Mouse (Mus musculus) urinary bladder, postnatal 14 days (tissue): Measurements from ENCODE around the gene Mvb12b.
"Not testable (repeated sequence)": the region's sequence is repeated elsewhere in the genome, so short reads cannot be mapped to it uniquely, and the experiment has no call there.

Source experiments
- DNase-seq: peaks from one replicate; pipeline ENCODE4 v3.0.0; 2021; ENCODE audit warnings: low spot score

Mvb12b gene

GRCm38 (mm10) chr2:33887328-33888099 is at the start of gene Mvb12b:
TSS of gene Mvb12b (minus strand) at chr2:33887946.
- DNase-seq = peak; percentile 49

DNA sequence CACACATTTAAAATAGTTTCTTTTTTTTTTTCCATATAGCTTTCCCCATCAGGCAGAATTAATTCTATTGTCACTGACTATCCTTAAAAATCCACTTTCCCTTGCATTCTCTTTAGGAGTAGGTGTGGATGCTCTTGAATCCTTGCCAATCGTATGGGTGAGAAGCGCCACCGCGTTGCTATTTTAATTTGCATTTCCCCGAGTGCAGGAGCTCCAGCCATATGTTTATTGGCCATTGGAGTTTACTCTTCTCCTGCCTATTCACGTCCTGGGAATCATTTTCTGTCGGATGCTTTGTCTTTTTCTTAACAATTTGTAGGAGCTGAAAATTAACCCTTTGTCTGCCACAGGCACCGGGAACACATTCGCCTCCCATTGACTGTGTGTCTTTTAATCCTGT is 48.0 kb upstream of the Mvb12b start:
- no peak for DNase-seq

DNA sequence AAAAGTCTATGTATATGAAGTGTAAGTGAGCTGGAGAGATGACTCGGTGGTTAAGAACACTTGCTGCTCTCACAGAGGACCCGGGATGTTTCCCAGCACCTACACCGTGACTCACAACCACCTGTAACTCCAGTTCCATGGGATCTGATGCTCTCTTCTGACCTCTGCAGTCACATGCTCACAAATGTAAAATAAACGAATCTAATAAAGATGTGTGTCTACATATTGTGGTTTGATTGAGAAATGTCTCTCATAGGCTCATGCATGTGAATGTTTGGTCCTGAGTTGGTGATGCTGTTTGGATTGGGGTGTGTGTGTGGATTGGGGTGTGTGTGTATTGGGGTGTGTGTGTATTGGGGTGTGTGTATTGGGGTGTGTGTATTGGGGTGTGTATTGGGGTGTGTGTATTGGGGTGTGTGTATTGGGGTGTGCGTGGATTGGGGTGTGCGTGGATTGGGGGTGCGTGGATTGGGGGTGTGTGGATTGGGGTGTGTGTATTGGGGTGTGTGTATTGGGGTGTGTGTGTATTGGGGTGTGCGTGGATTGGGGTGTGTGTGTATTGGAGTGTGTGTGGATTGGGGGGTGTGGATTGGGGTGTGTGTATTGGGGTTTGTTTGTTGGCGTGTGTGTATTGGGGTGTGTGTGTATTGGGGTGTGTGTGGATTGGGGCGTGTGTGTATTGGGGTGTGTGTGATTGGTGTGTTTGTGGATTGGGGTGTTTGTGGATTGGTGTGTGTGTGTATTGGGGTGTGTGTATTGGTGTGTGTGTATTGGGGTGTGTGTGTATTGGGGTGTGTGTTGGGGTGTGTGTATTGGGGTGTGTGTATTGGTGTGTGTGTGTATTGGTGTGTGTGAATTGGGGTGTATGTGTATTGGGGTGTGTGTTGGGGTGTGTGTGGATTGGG is 46.1 kb upstream of the Mvb12b start:
- DNase-seq = no peak

GRCm38 (mm10) chr2:33931161-33931560 is 43.4 kb upstream of the Mvb12b start:
- DNase-seq = no peak

DNA sequence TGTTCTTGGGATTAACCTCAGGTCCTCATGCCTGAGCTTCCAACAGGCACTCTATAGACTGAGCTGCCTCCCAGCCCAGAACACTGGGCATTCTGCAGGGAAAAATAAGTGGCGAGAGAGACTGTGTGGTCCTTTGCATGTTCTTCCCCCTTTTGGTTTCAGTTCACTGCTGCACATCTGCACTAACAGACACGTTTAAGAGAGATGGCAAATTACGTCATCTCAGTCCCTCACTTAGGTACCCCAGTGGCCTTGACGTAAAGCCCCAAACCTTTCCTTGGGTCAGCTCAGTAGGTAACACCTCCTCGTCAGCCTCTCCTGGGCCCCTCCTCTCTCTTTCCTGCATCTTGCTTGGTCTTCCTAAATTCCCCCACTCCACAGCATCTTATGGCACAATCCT is 37.5 kb upstream of the Mvb12b start:
- no peak for DNase-seq

DNA sequence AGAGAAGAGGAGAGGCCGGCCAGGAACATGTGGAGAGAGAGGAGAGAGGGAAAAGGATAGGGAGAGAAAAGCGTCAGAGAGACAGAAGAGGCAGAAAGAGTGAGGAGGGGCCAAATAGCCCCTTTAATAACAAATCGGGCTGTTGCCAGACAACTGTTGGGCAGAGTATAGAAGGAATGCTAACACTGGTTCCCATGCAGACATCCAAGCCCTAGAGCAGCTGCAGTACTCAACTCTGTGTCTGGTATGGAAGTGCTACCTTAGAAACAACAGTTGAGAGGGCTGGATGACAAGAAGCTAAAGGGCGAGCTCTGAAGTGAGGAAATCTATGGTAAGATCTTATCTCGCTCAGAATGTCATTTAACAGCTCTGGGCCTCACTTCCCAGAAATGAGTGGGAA is 35.7 kb upstream of the Mvb12b start:
- DNase-seq = no peak

- no peak for DNase-seq
Measured at GRCm38 (mm10) chr2:33922466-33922865, 34.7 kb upstream of the Mvb12b start.

- no peak for DNase-seq
Measured at GRCm38 (mm10) chr2:33919934-33920615, 32.3 kb upstream of the Mvb12b start.

DNA sequence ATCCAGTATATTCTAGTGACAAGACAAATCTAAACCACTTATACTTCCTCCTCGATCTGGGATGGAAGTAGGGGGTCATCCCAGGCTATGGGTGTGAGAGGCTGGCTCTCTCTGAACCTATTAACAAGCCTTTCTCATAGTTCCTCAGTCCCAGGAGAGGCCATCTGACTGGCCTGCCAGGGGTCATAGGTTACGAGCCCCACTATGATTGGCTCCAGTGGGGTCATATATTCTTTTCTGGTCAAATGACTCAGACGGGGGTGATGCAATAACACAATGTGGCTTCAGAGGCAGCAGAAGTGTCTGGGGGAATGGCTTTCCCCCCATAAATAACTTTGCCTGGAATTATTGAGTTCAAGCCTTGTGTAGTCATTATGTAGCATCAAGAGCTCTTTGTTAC is 31.1 kb upstream of the Mvb12b start:
- no peak for DNase-seq

DNA sequence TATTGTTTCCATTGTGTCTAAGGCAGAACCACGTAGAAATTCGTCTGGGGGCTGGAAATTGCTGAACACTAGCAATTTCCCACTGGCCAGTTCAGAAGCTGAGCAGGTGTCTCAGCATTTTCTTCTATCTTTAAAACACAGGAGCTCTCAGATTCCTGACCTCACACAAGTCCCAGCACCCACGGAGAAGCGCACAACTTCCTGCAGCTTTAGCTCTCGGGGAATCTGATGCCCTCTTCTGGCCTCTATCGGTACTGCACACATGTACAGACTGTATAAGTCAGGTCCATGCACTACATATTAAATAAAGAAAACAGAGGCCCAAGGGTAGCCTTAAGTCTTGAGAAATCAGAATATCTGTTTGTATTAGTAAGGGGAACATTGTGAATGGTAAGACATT is 30.6 kb upstream of the Mvb12b start:
- DNase-seq = peak; percentile 50

DNA sequence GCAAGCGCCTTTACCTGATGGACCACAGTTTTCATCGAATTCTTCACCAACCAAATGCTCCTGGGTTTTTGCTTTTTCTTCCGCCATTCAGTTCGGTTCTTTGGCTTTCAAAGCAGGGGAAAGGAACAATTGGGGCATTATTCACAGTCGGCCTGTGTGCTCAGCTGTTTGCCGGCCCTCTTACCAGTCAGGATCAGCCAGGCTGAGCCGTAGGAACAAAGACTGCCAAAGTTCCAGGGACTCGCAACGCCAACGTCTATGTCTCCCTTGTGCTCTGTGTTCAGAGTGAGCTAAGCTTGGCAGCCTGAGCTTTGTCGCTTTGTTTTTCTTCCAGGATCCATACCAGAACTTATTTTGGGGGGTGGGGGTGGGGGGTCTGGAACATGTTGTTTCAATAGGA is 28.9 kb upstream of the Mvb12b start:
- DNase-seq = no peak

GRCm38 (mm10) chr2:33914998-33915397 is 27.3 kb upstream of the Mvb12b start:
- no peak for DNase-seq

DNA sequence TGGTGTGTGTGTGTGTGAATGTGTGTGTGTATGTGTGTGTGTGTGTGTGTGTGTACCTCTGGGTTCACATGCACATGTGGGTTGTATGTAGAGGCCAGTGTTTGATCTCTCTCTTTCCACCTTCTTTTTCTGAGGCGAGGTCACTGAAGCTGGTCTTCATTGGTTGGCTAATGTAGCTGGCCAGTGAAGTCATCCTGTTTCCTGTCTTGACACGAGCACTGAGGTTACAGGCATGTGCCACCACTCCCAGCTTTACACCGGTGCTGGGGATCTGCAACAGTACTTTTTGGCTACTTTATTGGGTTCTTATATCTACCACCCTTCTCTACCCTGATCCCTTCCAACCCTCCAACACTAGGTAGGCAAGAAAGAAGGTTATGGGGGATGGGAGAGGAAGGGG is 26.6 kb upstream of the Mvb12b start:
- DNase-seq = no peak

DNA sequence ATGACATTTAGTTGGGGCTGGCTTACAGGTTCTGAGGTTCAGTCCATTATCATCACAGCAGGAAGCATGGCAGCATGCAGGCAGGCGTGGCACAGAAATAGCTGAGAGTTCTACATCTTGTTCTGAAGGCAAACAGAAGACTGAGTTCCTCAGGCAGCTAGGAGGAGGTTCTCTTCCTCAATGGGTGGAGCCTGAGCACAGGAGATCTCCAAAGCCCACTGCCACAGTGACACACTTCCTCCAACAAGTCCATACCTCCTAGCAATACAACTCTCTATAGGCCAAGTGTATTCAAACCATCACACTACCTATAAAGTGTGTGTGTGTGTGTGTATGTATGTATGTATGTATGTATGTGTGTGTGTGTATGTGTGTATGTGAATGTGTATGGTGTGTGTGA is 25.9 kb upstream of the Mvb12b start:
- DNase-seq = not testable (repeated sequence)

DNA sequence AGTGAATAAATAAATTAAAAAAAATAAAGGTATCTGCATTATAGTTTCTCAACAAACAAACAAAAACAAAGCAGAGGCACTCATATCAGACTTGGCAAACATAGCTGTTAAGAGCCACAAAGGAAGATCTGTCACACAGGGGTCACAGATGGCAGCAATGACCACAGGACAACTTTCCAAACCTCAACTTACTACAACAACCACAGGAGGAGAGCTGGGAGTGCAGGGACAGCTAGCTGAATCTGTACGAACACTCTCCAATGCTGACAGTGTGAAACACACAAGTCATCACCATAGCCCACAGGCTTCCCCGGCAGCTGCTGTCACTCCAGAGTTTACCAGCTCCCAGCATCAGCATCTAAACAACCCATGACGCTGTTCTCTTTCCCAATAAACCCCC is 25.0 kb upstream of the Mvb12b start:
- DNase-seq = no peak

GRCm38 (mm10) chr2:33908374-33908773 is 20.6 kb upstream of the Mvb12b start:
- no peak for DNase-seq

GRCm38 (mm10) chr2:33907174-33907573 is 19.4 kb upstream of the Mvb12b start:
- no peak for DNase-seq

DNA sequence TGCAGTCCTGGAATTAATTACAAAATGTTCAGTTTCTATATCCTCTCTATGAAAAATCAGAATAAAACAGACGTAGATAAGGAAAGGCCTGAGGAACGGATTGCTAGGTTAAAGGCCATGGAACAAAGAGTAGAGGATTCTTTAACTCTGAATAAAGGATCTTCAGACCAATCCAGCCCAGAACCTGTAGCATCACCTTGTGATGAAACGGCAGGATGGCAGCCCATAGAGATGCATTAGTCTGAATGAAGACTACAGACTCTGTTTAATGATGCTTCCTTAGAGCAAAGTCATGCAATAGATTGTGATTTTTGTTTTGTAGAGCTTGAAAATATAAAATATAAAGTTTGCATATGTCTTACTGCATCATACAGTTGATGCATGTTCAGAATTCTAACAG is 8.1 kb upstream of the Mvb12b start:
- DNase-seq = no peak

DNA sequence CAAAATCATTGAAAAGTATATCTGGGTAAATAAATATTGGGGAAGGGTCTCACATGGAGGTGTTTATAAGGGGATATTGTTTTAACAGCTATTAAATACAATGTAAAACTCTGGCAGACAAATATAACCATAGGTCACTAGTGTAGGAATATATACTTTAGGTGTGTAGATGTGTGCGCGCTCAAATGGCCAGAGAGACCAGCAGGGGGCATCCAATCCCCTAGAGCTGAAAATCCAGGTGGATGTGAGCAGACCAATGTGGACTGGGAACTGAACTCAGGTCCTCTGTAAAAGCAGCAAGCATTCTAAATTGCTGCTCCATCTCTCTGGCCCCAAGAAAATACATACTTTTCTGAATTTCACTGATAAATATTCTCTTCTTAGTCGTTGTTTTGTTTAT is 5.4 kb upstream of the Mvb12b start:
- no peak for DNase-seq

DNA sequence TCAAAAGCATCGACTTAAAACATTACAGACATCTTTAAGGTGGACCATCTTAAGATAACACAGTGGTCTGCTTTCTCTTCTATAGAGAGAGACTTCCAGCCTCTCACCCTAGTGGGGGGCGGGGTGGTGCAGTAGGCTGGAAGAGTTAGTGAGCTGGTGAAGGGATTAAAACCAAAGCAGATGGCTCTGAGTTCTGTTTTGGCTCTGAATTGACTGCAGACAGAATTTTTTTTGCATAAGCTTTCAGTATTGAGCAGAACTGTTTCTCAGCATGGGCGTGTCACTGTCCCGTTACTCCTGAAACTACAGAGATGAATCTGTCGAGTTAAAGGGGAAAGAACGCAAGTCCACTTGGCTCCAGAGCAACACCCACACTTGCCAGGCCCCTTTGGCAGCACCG is 4.6 kb upstream of the Mvb12b start:
- DNase-seq = no peak

DNA sequence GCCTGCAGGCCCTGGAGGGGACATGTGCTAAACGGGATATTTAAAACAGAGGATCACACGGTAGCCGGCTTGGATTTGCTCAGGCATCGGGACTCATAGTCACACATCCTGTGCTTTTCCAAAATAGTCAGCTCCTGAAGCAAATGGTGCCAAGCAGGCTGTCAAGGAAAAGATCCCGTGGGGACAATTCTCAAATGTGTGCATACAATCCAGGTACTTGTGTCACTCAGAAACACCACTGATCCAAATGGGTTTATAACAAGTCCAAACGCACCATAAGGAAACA is 297 bp upstream of the Mvb12b start:
- no peak for DNase-seq

- DNase-seq = no peak
Measured at GRCm38 (mm10) chr2:33886386-33887327, 1.1 kb downstream of the Mvb12b start.
